Mouse (Mus musculus) thymus, postnatal 36 days (tissue): ENCODE measurements around the gene Jarid2.
"Not testable (repeated sequence)": the region's sequence is repeated elsewhere in the genome, so short reads cannot be mapped to it uniquely, and the experiment has no call there.

Experiments
- DNase-seq, 2 experiments: peaks; one replicate each; pipeline ENCODE4 v3.0.0; 2022; ENCODE audit warnings: mixed read lengths in 2 of 2

Gene Jarid2

GRCm38 (mm10) chr13:44729424-44729971 is at the start of gene Jarid2:
TSS of gene Jarid2 (plus strand) at chr13:44729474.
- peak in 1 of 2 experiments; percentile 39 for DNase-seq

DNA sequence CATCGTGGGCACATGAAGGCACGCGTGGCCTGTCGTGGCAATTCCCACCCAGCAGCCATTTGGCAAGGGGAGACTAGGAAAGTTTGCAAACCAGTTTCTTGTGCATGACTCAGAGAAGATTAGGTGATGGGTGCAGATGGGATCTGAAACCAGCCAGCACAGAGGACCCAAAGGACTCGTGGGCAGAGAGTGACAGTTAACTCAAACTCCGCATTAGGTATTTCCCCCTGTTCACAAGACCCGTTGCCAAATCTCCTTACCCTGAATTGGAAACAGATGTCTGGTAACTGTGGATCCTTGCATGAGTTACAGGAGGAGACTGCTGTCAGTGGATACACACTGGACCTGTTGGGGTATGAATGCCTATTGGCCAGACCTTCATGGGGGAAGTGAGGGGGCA is 48.2 kb upstream of the Jarid2 start:
- DNase-seq, result no peak

DNA sequence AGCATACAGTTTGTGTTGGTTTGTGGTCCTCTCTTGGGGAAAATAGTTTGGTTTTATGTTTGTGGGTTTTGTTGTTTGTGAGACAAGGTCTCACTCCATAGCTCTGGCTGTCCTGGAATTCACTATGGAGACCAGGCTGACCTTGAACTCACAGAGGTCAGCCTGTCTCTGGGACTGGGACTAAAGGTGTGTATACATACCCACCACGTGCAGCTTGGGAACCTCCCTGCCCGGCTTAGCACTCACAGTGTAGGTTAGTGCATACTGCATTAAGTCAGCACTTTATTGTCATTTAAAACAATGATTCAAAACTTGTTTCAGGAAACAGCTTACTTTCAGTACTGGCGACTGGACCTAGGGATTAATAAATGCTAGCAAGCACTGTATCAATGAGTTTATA is 41.1 kb upstream of the Jarid2 start:
- DNase-seq, result no peak

DNA sequence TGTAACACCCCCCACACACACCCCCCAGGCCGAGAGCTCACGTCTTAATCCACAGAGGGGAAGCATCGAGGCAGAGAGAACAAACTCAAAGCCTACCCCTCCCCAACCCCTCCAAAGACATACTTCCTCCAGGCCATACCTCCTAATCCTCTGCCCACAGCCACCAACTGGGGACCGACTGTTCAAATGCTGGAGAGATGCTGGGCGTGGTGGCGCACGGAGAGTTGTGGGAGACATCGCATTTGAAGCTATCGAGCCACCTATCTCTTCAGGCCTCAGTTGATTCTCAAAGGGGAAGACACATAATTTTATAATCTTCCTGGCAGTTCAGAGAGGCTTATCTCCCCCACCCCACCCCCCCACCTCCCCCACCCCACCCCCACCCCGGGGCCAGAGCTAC is 31.6 kb upstream of the Jarid2 start:
- no peak for DNase-seq

GRCm38 (mm10) chr13:44704036-44704801 is 25.1 kb upstream of the Jarid2 start:
- no peak for DNase-seq

GRCm38 (mm10) chr13:44705031-44705742 is 24.1 kb upstream of the Jarid2 start:
- no peak for DNase-seq

- DNase-seq, result no peak
Measured at GRCm38 (mm10) chr13:44705743-44706044, 23.6 kb upstream of the Jarid2 start.

DNA sequence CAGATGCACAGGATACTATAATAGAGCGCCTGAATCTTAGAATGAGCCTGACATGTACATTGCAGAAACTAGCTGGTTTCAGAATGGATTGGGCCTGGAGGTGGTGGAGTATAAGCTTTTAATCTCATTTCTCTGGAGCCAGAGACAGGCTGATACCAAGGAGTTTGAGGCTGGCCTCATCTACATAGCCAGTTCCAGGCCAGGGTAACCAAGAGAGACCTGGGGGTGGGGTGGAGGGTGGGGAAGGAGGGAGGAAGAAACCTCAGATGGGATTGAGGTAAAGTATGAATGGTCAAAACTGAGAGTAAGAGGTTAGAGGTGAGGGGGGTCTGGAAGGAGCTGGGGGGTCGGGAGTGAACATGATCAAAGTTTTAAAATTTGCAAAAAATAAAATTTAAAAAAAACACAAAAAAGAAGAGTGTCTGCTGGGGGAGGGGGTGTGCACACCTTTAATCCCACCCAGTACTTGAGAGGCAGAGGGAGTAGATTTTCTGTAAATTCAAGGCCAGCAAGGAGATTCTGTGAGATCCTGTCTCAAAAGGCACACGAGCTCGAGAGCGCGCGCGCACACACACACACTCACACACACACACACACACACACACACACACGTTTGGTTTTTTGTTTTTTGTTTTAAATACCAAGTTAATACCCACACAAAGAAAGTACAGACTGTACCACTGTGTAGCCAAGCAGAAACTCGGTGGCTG is 22.9 kb upstream of the Jarid2 start:
- DNase-seq, result no peak

- DNase-seq, result no peak
Measured at GRCm38 (mm10) chr13:44707176-44707575, 22.1 kb upstream of the Jarid2 start.

GRCm38 (mm10) chr13:44708336-44709017 is 20.8 kb upstream of the Jarid2 start:
- no peak for DNase-seq

DNA sequence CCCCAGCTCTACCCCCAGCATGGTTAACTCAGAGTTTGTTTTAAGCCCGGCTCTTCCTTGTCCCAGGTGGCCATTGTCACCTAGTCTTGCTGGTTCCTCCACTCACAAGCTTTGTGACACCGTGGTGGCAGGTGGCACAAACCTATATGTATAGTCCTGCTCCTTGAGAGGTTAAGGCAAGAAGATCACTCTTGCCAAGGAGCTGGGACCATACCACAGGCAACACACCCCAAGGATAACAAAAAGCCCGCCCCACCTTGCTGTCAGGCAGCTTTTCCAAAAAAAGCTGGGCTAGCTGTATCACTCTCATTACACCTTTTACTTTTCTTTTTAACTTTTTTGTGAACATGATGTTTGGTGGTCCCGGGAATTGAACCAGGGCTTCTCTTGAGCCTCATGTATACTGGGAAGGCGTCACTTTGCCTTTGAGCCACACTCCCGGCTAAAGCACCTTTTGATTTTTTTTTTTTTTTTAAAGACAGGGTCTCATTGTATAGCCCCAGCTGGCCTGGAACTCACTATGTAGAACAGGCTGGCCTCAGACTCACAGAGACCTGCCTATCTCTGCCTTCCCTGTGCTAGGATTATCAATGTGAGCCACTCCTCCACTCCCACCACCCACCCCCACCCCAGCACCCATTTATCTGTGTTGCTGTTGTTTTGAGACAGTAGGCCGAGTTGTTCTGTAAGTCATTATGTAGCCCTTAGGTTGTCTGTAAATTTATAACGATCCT is 19.4 kb upstream of the Jarid2 start:
- DNase-seq, result no peak

GRCm38 (mm10) chr13:44711062-44711461 is 18.2 kb upstream of the Jarid2 start:
- no peak for DNase-seq

- DNase-seq, result no peak
Measured at GRCm38 (mm10) chr13:44711882-44712281, 17.4 kb upstream of the Jarid2 start.

DNA sequence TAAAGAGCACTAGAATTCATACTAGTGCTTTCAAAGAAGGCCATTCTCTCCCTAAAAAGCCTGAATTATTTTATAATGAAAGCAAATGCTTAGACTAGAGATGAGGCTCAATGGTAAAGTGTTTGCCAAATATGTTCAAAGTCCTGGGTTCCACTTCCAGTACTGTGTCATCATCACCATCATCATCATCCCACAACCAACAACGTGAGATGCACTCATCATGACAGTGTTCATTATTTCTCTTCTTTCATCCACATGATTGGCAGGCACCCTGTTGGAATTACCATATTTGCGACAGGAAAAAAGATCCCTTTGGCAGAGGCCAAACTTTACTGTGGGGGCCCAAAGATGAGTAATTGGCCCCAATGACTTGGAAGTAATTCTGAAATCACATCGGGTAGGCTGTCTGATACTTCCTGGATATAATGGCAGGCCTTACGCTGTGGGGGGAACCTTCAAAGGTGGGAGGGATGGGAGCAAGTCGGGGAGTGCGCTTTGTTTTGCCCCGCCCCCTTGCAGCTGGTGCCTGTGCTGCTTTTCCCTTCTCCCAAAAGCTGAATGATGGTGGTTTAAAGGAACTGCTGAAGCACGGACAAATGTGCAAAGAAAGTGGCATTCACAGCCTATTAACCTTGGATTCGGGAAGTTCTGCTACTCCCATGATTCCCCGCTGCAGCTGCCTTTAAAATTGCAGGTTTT is 13.9 kb upstream of the Jarid2 start:
- peak in 1 of 2 experiments; percentile 3 for DNase-seq

GRCm38 (mm10) chr13:44717838-44718237 is 11.4 kb upstream of the Jarid2 start:
- no peak for DNase-seq

GRCm38 (mm10) chr13:44718465-44718864 is 10.8 kb upstream of the Jarid2 start:
- DNase-seq, result not testable (repeated sequence)

DNA sequence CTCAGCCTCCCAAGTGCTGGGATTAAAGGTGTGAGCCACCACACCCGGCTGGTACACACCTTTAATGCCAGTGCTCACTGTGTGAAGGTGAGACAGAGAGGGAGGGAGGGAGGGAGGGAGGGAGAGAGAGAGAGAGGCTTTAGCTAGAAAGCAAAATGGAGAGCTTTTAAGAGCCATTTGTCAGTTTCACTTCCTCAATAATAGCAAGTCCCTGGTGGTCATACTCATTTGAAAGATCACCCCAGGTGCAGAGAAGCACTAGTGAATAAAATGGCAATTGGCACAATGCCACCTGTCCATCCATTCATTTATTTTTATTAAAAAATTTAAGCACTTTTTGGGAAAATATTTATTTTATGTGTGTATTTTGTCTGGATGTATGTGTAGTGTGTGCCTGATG is 9.2 kb upstream of the Jarid2 start:
- DNase-seq, result no peak

- DNase-seq, result no peak
Measured at GRCm38 (mm10) chr13:44721891-44722547, 7.3 kb upstream of the Jarid2 start.

- not testable (repeated sequence) for DNase-seq
Measured at GRCm38 (mm10) chr13:44723522-44723921, 5.8 kb upstream of the Jarid2 start.

- DNase-seq, result no peak
Measured at GRCm38 (mm10) chr13:44728145-44728880, 961 bp upstream of the Jarid2 start.
